Mouse (Mus musculus) megakaryocyte, embryonic 14.5 days (primary cell): ENCODE measurements at regions not wholly inside any gene's neighbourhood (a gene's known extent, or its start where the extent isn't known, plus 50 kb on each side); places are given as distances from the start of the nearest gene placed in this dataset.

Experiments
- FLI1 ChIP-seq: IDR thresholded peaks from 2 replicates; pipeline ENCODE4 v1.6.1; 2012; ENCODE audit warnings: low read length, inconsistent platforms, mixed read lengths
- GATA1 ChIP-seq: IDR thresholded peaks from 3 replicates; pipeline ENCODE4 v1.6.1; 2012; ENCODE audit warnings: mixed read lengths, low read length, inconsistent platforms, borderline replicate concordance

GRCm38 (mm10) chr3:39264671-39265430 is 378.1 kb downstream of the Fat4 start:
- TF ChIP-seq FLI1 (no peak), GATA1 (no peak)
